Mouse (Mus musculus) neutrophil, adult 83 days (primary cell): Measurements from ENCODE around the gene Myo1e. TPM values are rescaled to one million over a fixed set of nuclear protein-coding genes. Genes with fewer than 3 reads are reported as not detected.

Experiments used
- total RNA-seq, 2 experiments: library from RNA; stranded (reverse); gene quantifications; one replicate each; pipeline ENCODE4 v1.2.4; 2023

Gene Myo1e
- under 1 TPM; 0.90 to 0.95 TPM for total RNA-seq

GRCm38 (mm10) chr9:70207151-70207831 is at the start of gene Myo1e:
Gene Myo1e, plus strand, starts transcription at chr9:70207350.

GRCm38 (mm10) chr9:70421257-70422056 is 214.3 kb downstream of the Myo1e start, which contains the start of gene Ccnb2:
Gene Ccnb2, minus strand, starts transcription at chr9:70421547.

Other genes starting within 250 kb of the Myo1e start
- 100 to 1,000 TPM in 1 of 2 experiments, 10 to 100 TPM in 1; 83.1 to 103 TPM for gene Bnip2, start 217.9 kb upstream of the Myo1e start, total RNA-seq
- gene Gtf2a2, start 194.8 kb upstream of the Myo1e start, total RNA-seq = 10 to 100 TPM; 44.2 to 50.9 TPM
- gene Gcnt3, start 169.3 kb upstream of the Myo1e start, total RNA-seq = not detected
- not detected for gene Fam81a, start 64.8 kb upstream of the Myo1e start, total RNA-seq
- 10 to 100 TPM; 72.7 to 86.5 TPM for gene Ccnb2, start 214.2 kb downstream of the Myo1e start, total RNA-seq